Mouse (Mus musculus) heart, embryonic 14.5 days (tissue): Measurements from ENCODE around the gene Gm49383. TPM values are rescaled to one million over a fixed set of nuclear protein-coding genes. Genes with fewer than 3 reads are reported as not detected.

Experiments used
- ATAC-seq: fragments of 200-750 bp; cut with Nextera tagmentation; 2 replicates; pipeline ENCODE4 v1.8.0; 2017; ENCODE audit warnings: low read depth, moderate TSS enrichment; ENCODE audit not compliant: insufficient number of reproducible peaks, insufficient read depth, low FRiP score
- H3K27ac ChIP-seq, 2 experiments: fragments of 200-500 bp in 1 of 2; fragments of 300-500 bp in 1 of 2; sonication (generic) in 1 of 2; replicated peaks in 1 of 2; 2 replicates each; pipeline ENCODE4 v1.5.1; 2012 to 2014; ENCODE audit warnings: low read depth in 2 of 2, low read length in 2 of 2, control low read depth in 1 of 2, mild to moderate bottlenecking in 1 of 2, mixed read lengths in 1 of 2; ENCODE audit not compliant: control insufficient read depth in 1 of 2, insufficient read depth in 1 of 2
- H3K27me3 ChIP-seq: fragments of 300-500 bp; sonication (generic); 2 replicates; pipeline ENCODE4 v1.6.1; 2014; ENCODE audit warnings: mild to moderate bottlenecking, low read length, control low read depth; ENCODE audit not compliant: control insufficient read depth, insufficient read depth
- H3K36me3 ChIP-seq: fragments of 300-500 bp; sonication (generic); 2 replicates; pipeline ENCODE4 v1.6.1; 2014; ENCODE audit warnings: mild to moderate bottlenecking, control low read depth, low read length, mixed read lengths; ENCODE audit not compliant: control insufficient read depth, insufficient read depth
- H3K4me1 ChIP-seq, 2 experiments: fragments of 200-500 bp in 1 of 2; fragments of 300-500 bp in 1 of 2; sonication (generic) in 1 of 2; 2 replicates each; pipeline ENCODE4 v1.6.1; 2012 to 2014; ENCODE audit warnings: low read length in 2 of 2, control low read depth in 1 of 2, mixed read lengths in 1 of 2; ENCODE audit not compliant: control insufficient read depth in 2 of 2, insufficient read depth in 2 of 2
- H3K4me2 ChIP-seq: fragments of 300-500 bp; sonication (generic); 2 replicates; pipeline ENCODE4 v1.6.1; 2014; ENCODE audit warnings: mild to moderate bottlenecking, low read length
- H3K4me3 ChIP-seq, 2 experiments: fragments of 200-500 bp in 1 of 2; fragments of 300-500 bp in 1 of 2; sonication (generic) in 1 of 2; 2 replicates each; pipeline ENCODE4 v1.5.1; 2012 to 2014; ENCODE audit warnings: low read length in 2 of 2, mild to moderate bottlenecking in 2 of 2, control low read depth in 1 of 2, low read depth in 1 of 2, moderate library complexity in 1 of 2; ENCODE audit not compliant: control insufficient read depth in 1 of 2, insufficient read depth in 1 of 2
- H3K9ac ChIP-seq: fragments of 300-500 bp; sonication (generic); 2 replicates; pipeline ENCODE4 v1.6.1; 2014; ENCODE audit warnings: mild to moderate bottlenecking, low read length
- H3K9me3 ChIP-seq: fragments of 300-500 bp; sonication (generic); 2 replicates; pipeline ENCODE4 v1.6.1; 2016; ENCODE audit warnings: low read length, control low read depth; ENCODE audit not compliant: control insufficient read depth
- WGBS: fragments of 180-500 bp; shearing (Covaris S2); extraction: QIAGEN DNeasy Blood & Tissue Kit; methylation state at CpG from one replicate; pipeline ENCODE4 v1.1.7; 2014; 5-methylcytosine and 5-hydroxymethylcytosine counted together
- polyA plus RNA-seq: library from polyadenylated mRNA; unstranded; fragments of >200 nt; fragmentation: Nextera tagmentation; extraction: Ambion mirVana; gene quantifications from 2 replicates; pipeline ENCODE4 v1.2.1, GENCODE M21; 2014

Gene Gm49383
- polyA plus RNA-seq, 1 experiment from 2014 or later, result 13.2 TPM

DNA sequence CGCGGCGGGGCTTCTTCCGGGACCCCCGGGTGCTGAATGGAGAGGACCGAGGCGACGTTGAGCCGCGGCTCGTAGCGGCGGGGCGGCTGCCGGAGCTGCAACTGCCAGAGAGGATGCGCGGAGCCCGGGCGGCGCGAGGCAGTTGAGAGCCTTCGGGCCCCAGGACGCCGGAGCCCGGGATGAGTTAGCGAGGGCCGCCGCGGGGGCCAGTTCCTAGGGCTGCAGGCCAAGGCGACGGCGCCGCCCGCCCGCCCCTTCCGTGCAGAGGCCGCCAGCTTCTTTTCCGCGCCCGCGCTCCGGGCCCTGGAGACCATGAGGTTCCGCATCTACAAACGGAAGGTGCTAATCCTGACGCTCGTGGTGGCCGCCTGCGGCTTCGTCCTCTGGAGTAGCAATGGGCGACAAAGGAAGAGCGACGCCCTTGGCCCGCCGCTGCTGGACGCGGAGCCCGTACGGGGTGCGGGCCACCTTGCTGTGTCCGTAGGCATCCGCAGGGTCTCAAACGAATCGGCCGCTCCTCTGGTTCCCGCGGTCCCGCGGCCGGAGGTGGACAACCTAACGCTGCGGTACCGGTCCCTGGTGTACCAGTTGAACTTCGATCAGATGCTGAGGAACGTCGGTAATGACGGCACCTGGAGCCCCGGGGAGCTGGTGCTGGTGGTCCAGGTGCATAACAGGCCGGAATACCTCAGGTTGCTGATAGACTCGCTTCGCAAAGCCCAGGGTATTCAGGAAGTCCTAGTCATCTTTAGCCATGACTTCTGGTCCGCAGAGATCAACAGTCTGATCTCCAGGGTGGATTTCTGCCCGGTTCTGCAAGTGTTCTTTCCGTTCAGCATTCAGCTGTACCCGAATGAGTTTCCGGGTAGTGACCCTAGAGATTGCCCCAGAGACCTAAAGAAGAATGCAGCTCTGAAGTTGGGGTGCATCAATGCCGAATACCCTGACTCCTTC is 12.3 kb downstream of the Gm49383 start:
- peak overlapping the region; percentile 92 for H3K9ac ChIP-seq
- 3% methylated on average over 79 of the region's 86 CpGs for WGBS
- H3K4me3 ChIP-seq, result peak overlapping the region; percentile 93 to 95
- peak; percentile 61 for ATAC-seq
- peak overlapping the region; percentile 96 for H3K4me2 ChIP-seq
- H3K27me3 ChIP-seq, result no peaks in the 10 kb centered on the region
- H3K36me3 ChIP-seq, result peaks cover 43% of the 10 kb centered on the region
- H3K27ac ChIP-seq, result peak overlapping the region; percentile 89 to 90
- H3K9me3 ChIP-seq, result no peaks in the 10 kb centered on the region
- peaks cover 6 to 19% of the 10 kb centered on the region in 2 experiments for H3K4me1 ChIP-seq

GRCm38 (mm10) chr12:69183583-69184308 is 13.2 kb downstream of the Gm49383 start, which contains the start of the genes Rpl36al and Mgat2:
Rpl36al (minus strand) TSS chr12:69184083.
Mgat2 (plus strand) TSS chr12:69184157.
- Histone ChIP-seq H3K36me3 (peaks cover 35% of the 10 kb centered on the region), H3K27me3 (no peaks in the 10 kb centered on the region), H3K4me1 (peaks cover 6 to 19% of the 10 kb centered on the region in 2 experiments), H3K4me2 (peak within 1 kb of the TSS; percentile 96), H3K27ac (peak within 1 kb of the TSS; percentile 89 to 90), H3K9me3 (no peaks in the 10 kb centered on the region), H3K9ac (peak within 1 kb of the TSS; percentile 92), H3K4me3 (peak within 1 kb of the TSS; percentile 93 to 95)
- ATAC-seq, result peak; percentile 96
- WGBS, result under 1% methylated on average over 84 of the region's 84 CpGs

GRCm38 (mm10) chr12:69181800-69182199 is 15.1 kb downstream of the Gm49383 start:
- no peak overlapping the region for H3K27ac ChIP-seq
- peaks cover 6 to 14% of the 10 kb centered on the region in 2 experiments for H3K4me1 ChIP-seq
- H3K36me3 ChIP-seq, result peaks cover 25% of the 10 kb centered on the region
- no peaks in the 10 kb centered on the region for H3K27me3 ChIP-seq
- 83% methylated on average over 4 of the region's 4 CpGs for WGBS
- H3K4me2 ChIP-seq, result no peak overlapping the region
- no peak overlapping the region for H3K9ac ChIP-seq
- ATAC-seq, result no peak
- no peaks in the 10 kb centered on the region for H3K9me3 ChIP-seq
- H3K4me3 ChIP-seq, result no peak overlapping the region

DNA sequence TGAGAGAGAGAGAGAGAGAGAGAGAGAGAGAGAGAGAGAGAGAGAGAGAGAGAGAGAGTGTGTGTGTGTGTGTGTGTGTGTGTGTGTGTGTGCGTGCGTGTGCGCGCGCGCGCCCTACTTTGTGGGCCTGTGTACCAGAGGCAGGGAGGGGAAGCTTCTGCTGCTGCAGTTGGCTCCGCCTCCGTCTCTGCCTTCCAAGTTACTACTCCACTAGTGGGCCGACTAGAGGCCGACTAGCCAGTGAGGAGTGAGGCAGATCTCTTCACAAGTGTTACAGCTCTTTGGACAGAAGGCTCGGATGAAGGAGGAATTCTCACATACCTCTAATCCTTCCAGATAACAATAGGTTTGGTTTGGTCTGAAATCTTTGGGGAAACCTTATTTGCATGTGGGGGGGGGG is 17.5 kb downstream of the Gm49383 start:
- Histone ChIP-seq H3K9ac (no peak overlapping the region), H3K36me3 (peaks cover 35% of the 10 kb centered on the region), H3K4me2 (no peak overlapping the region), H3K9me3 (no peaks in the 10 kb centered on the region), H3K27me3 (no peaks in the 10 kb centered on the region), H3K27ac (no peak overlapping the region), H3K4me3 (no peak overlapping the region), H3K4me1 (no peaks in the 10 kb centered on the region)
- WGBS, result 61% methylated on average over 12 of the region's 12 CpGs
- ATAC-seq, result no peak

DNA sequence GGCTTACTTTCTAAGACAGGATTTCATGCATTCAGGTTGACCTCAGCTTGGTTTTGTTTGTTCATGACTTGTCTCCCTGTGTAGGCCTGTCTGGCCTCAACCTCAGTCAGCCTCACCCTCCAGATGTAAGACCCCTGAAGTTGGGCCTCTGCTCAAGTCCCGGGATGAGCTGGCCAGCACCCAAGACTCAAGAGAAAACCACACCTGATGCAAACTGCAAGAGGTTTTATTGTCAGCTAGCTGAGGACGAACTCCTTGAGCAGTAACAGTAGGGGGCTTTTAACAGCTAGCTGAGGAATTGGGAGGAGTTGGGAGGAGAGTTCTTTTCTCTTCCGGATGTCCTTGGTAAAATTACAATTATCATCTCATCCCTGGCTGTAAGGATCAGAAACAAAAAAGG is 19.4 kb downstream of the Gm49383 start:
- H3K36me3 ChIP-seq, result peaks cover 44% of the 10 kb centered on the region
- no peaks in the 10 kb centered on the region for H3K27me3 ChIP-seq
- no peak overlapping the region for H3K4me2 ChIP-seq
- no peak overlapping the region for H3K27ac ChIP-seq
- no peaks in the 10 kb centered on the region for H3K9me3 ChIP-seq
- ATAC-seq, result no peak
- WGBS, result 90% methylated on average over 3 of the region's 3 CpGs
- no peaks in the 10 kb centered on the region for H3K4me1 ChIP-seq
- no peak overlapping the region for H3K9ac ChIP-seq
- H3K4me3 ChIP-seq, result no peak overlapping the region

- peaks cover 36% of the 10 kb centered on the region for H3K36me3 ChIP-seq
Measured at GRCm38 (mm10) chr12:69175975-69176374, 20.9 kb downstream of the Gm49383 start.

GRCm38 (mm10) chr12:69171307-69171706 is 25.6 kb downstream of the Gm49383 start:
- H3K4me1 ChIP-seq, result peaks cover 0 to 10% of the 10 kb centered on the region in 2 experiments; a peak in 1 of 4 replicates
- H3K36me3 ChIP-seq, result peaks cover 28% of the 10 kb centered on the region
- H3K4me2 ChIP-seq, result no peak overlapping the region
- no peaks in the 10 kb centered on the region for H3K27me3 ChIP-seq
- H3K27ac ChIP-seq, result no peak overlapping the region
- 89% methylated on average over 2 of the region's 2 CpGs for WGBS
- no peak overlapping the region for H3K4me3 ChIP-seq
- H3K9ac ChIP-seq, result no peak overlapping the region
- no peak for ATAC-seq
- H3K9me3 ChIP-seq, result no peaks in the 10 kb centered on the region

More at GRCm38 (mm10) chr12:69175975-69176374, 20.9 kb downstream of the Gm49383 start:
- Histone ChIP-seq H3K4me2 (no peak overlapping the region), H3K4me1 (no peaks in the 10 kb centered on the region), H3K9me3 (no peaks in the 10 kb centered on the region), H3K9ac (no peak overlapping the region), H3K27me3 (no peaks in the 10 kb centered on the region), H3K27ac (no peak overlapping the region), H3K4me3 (no peak overlapping the region)
- ATAC-seq, result no peak
- WGBS, result 89% methylated on average over 3 of the region's 3 CpGs
